ENCODE assay signal across 19 mouse cellular contexts in the genomic region with DNA sequence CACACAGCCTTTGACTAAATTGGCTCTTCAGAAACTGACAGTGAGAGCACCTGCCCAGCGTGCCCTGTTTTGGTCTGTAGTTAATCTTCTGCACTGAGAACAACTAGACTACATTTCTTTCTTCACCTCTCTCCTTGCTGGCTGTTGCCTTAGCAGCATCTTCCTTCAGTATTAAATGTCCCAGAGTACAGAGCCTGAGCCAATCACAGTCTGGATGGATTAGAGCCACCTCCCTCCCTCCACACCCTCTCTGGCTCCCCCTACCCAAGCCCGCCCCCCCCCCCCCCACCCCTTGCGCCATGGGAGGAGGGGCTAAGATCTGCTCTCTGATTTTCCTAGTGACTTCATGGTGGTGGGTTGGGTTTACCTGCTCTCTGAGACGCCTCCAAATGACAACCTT. TPM values are rescaled to one million over a fixed set of nuclear protein-coding genes. Genes with fewer than 3 reads are reported as not detected.
DNase-seq lines count a peak whose midpoint lies in the region; ATAC-seq and TF ChIP-seq lines count a peak whose summit lies in the region.
"Had no signal": no experiment of that assay in that cellular context is flagged by ENCODE, and none has a peak within 500 bp of the region (broad histone marks: within the 10 kb centered on the region; RNA-seq: fewer than 3 reads in every experiment).

A gene (minus strand): TSS at position 146 of the 400 bp plus-strand sequence.

- no peak within 1 kb of the TSS for H3K9ac ChIP-seq in forebrain, embryonic 13.5 days
- H3K9ac ChIP-seq in forebrain, embryonic 15.5 days (replicated peaks) = no peak within 1 kb of the TSS
- no peak within 1 kb of the TSS for H3K9ac ChIP-seq in embryonic facial prominence, embryonic 11.5 days (replicated peaks; ENCODE audit: low read length)
- H3K9ac ChIP-seq in limb, embryonic 15.5 days = no peak within 1 kb of the TSS
- no peak within 1 kb of the TSS for H3K9ac ChIP-seq in midbrain, postnatal 0 days (replicated peaks; ENCODE audit: low read length, poor library complexity, severe bottlenecking)
- no peak within 1 kb of the TSS for H3K9ac ChIP-seq in kidney, embryonic 14.5 days (ENCODE audit: low read depth, low read length)
- H3K9ac ChIP-seq: hindbrain, embryonic 15.5 days; liver, embryonic 12.5 days; lung, embryonic 14.5 days had no signal

- H3K4me2 ChIP-seq in forebrain, embryonic 13.5 days = no peak within 1 kb of the TSS
- H3K4me2 ChIP-seq in forebrain, embryonic 15.5 days (replicated peaks) = no peak within 1 kb of the TSS
- no peak within 1 kb of the TSS for H3K4me2 ChIP-seq in embryonic facial prominence, embryonic 11.5 days (ENCODE audit: low read depth, low read length)
- H3K4me2 ChIP-seq in limb, embryonic 15.5 days = no peak within 1 kb of the TSS
- no peak within 1 kb of the TSS for H3K4me2 ChIP-seq in midbrain, postnatal 0 days (ENCODE audit: low read depth, low read length, poor library complexity, severe bottlenecking)
- no peak within 1 kb of the TSS for H3K4me2 ChIP-seq in kidney, embryonic 14.5 days (replicated peaks; ENCODE audit: low read depth, low read length)
- H3K4me2 ChIP-seq: hindbrain, embryonic 15.5 days; liver, embryonic 12.5 days; lung, embryonic 14.5 days had no signal

- no peaks in the 10 kb centered on the region for H3K9me3 ChIP-seq in forebrain, embryonic 13.5 days (replicated peaks)
- no peaks in the 10 kb centered on the region for H3K9me3 ChIP-seq in forebrain, embryonic 15.5 days
- H3K9me3 ChIP-seq in embryonic facial prominence, embryonic 11.5 days (replicated peaks; ENCODE audit: control insufficient read depth, low read length) = no peaks in the 10 kb centered on the region
- no peaks in the 10 kb centered on the region for H3K9me3 ChIP-seq in limb, embryonic 15.5 days
- H3K9me3 ChIP-seq in midbrain, postnatal 0 days (ENCODE audit: low read length) = no peaks in the 10 kb centered on the region
- H3K9me3 ChIP-seq in kidney, embryonic 14.5 days (ENCODE audit: control insufficient read depth, low read length) = no peaks in the 10 kb centered on the region
- H3K9me3 ChIP-seq: hindbrain, embryonic 15.5 days; liver, embryonic 12.5 days had no signal

- TF ChIP-seq POLR2A in kidney, adult 2 months (IDR thresholded peaks at IDR 0.05; ENCODE audit: low read depth, low read length) = no peak

- ATAC-seq in forebrain, embryonic 13.5 days = peak; percentile 33; the same call in 1 of the 2 replicates
- no peak for ATAC-seq in forebrain, embryonic 15.5 days (replicated peaks)
- ATAC-seq in embryonic facial prominence, embryonic 11.5 days (replicated peaks; ENCODE audit: insufficient number of reproducible peaks, low FRiP score, low TSS enrichment, low read depth) = peak; percentile 82
- no peak for ATAC-seq in limb, embryonic 15.5 days (ENCODE audit: insufficient number of reproducible peaks, low FRiP score, low TSS enrichment, low read depth)
- peak; percentile 39; the same call in 1 of the 2 replicates for ATAC-seq in midbrain, postnatal 0 days (ENCODE audit: low FRiP score)
- no peak for ATAC-seq in kidney, embryonic 14.5 days (ENCODE audit: low FRiP score, low TSS enrichment)
- ATAC-seq: liver, embryonic 12.5 days had no signal

- no peak for DNase-seq in embryonic facial prominence, embryonic 11.5 days (ENCODE audit: low spot score)
- DNase-seq in midbrain, postnatal 0 days (ENCODE audit: low spot score) = no peak
- no peak for DNase-seq in kidney, postnatal 4 days
- no peak for DNase-seq in kidney, adult 2 months
- DNase-seq: adrenal gland, adult 8-10 months; gastrocnemius, postnatal 14 days; heart, adult 2 months; kidney, adult 11 months; kidney, postnatal 36 days; lung, embryonic 14.5 days; thymus, adult 2 months had no signal

- no peak for TF ChIP-seq CTCF in midbrain, postnatal 0 days (IDR thresholded peaks at IDR 0.05)
- no peak for TF ChIP-seq CTCF in kidney, adult 2 months (conservative IDR thresholded peaks at IDR 0.05; ENCODE audit: insufficient read depth, insufficient read length, low read depth, low read length)

- H3K36me3 ChIP-seq in forebrain, embryonic 13.5 days (ENCODE audit: poor library complexity, severe bottlenecking) = no peaks in the 10 kb centered on the region
- no peaks in the 10 kb centered on the region for H3K36me3 ChIP-seq in forebrain, embryonic 15.5 days
- H3K36me3 ChIP-seq in embryonic facial prominence, embryonic 11.5 days (replicated peaks; ENCODE audit: control insufficient read depth, insufficient read depth, low read depth, low read length) = no peaks in the 10 kb centered on the region
- H3K36me3 ChIP-seq in limb, embryonic 15.5 days = no peaks in the 10 kb centered on the region
- H3K36me3 ChIP-seq in midbrain, postnatal 0 days (ENCODE audit: insufficient read depth, low read length) = no peaks in the 10 kb centered on the region
- H3K36me3 ChIP-seq in kidney, adult 2 months (ENCODE audit: control insufficient read depth, insufficient read depth, low read length) = no peaks in the 10 kb centered on the region
- H3K36me3 ChIP-seq in kidney, embryonic 14.5 days (ENCODE audit: control insufficient read depth, insufficient read depth, low read length) = no peaks in the 10 kb centered on the region
- H3K36me3 ChIP-seq: hindbrain, embryonic 15.5 days; liver, embryonic 12.5 days had no signal

- no peak within 1 kb of the TSS for H3K4me3 ChIP-seq in forebrain, embryonic 13.5 days
- no peak within 1 kb of the TSS for H3K4me3 ChIP-seq in forebrain, embryonic 15.5 days
- H3K4me3 ChIP-seq in embryonic facial prominence, embryonic 11.5 days (ENCODE audit: low read depth, low read length) = no peak within 1 kb of the TSS
- H3K4me3 ChIP-seq in limb, embryonic 15.5 days = no peak within 1 kb of the TSS
- no peak within 1 kb of the TSS for H3K4me3 ChIP-seq in midbrain, postnatal 0 days (ENCODE audit: low read depth, low read length)
- H3K4me3 ChIP-seq in kidney, adult 2 months (ENCODE audit: insufficient read depth, low read depth, low read length) = no peak within 1 kb of the TSS
- no peak within 1 kb of the TSS for H3K4me3 ChIP-seq in kidney, embryonic 14.5 days (ENCODE audit: low read length)
- H3K4me3 ChIP-seq: heart, adult 2 months; hindbrain, embryonic 15.5 days; liver, embryonic 12.5 days had no signal

- H3K27me3 ChIP-seq in forebrain, embryonic 13.5 days = no peaks in the 10 kb centered on the region
- H3K27me3 ChIP-seq in forebrain, embryonic 15.5 days = no peaks in the 10 kb centered on the region
- H3K27me3 ChIP-seq in embryonic facial prominence, embryonic 11.5 days (ENCODE audit: control insufficient read depth, insufficient read depth, low read length) = no peaks in the 10 kb centered on the region
- H3K27me3 ChIP-seq in limb, embryonic 15.5 days = no peaks in the 10 kb centered on the region
- no peaks in the 10 kb centered on the region for H3K27me3 ChIP-seq in midbrain, postnatal 0 days (ENCODE audit: insufficient read depth, low read length)
- no peaks in the 10 kb centered on the region for H3K27me3 ChIP-seq in kidney, adult 2 months (replicated peaks; ENCODE audit: control insufficient read depth, insufficient read depth, low read length)
- no peaks in the 10 kb centered on the region for H3K27me3 ChIP-seq in kidney, embryonic 14.5 days (ENCODE audit: control insufficient read depth, insufficient read depth, low read length)
- H3K27me3 ChIP-seq: CH12.LX; hindbrain, embryonic 15.5 days; liver, embryonic 12.5 days had no signal

- H3K27ac ChIP-seq in forebrain, embryonic 13.5 days = no peak within 1 kb of the TSS
- no peak within 1 kb of the TSS for H3K27ac ChIP-seq in forebrain, embryonic 15.5 days (replicated peaks)
- no peak within 1 kb of the TSS for H3K27ac ChIP-seq in embryonic facial prominence, embryonic 11.5 days (replicated peaks; ENCODE audit: low read depth, low read length)
- no peak within 1 kb of the TSS for H3K27ac ChIP-seq in limb, embryonic 15.5 days
- no peak within 1 kb of the TSS for H3K27ac ChIP-seq in midbrain, postnatal 0 days (ENCODE audit: low read depth, low read length)
- H3K27ac ChIP-seq in kidney, adult 2 months (ENCODE audit: insufficient read depth, low read depth, low read length) = no peak within 1 kb of the TSS
- H3K27ac ChIP-seq in kidney, embryonic 14.5 days (ENCODE audit: low read depth, low read length) = no peak within 1 kb of the TSS
- H3K27ac ChIP-seq: heart, adult 2 months; hindbrain, embryonic 15.5 days; liver, embryonic 12.5 days; macrophage had no signal

- WGBS in forebrain, embryonic 13.5 days = 44% methylated on average over 3 of the region's 4 CpGs
- whole genome bisulfite sequencing in forebrain, embryonic 15.5 days = 26% methylated on average over 4 of the region's 4 CpGs
- 22% methylated on average over 4 of the region's 4 CpGs for WGBS in embryonic facial prominence, embryonic 11.5 days
- WGBS in limb, embryonic 15.5 days = 36% methylated on average over 4 of the region's 4 CpGs
- 12% methylated on average over 4 of the region's 4 CpGs for WGBS in midbrain, postnatal 0 days
- WGBS in kidney, adult 2 months = 23% methylated on average over 4 of the region's 4 CpGs
- 34% methylated on average over 4 of the region's 4 CpGs for WGBS in kidney, embryonic 14.5 days

- H3K4me1 ChIP-seq in forebrain, embryonic 13.5 days = no peaks in the 10 kb centered on the region
- no peaks in the 10 kb centered on the region for H3K4me1 ChIP-seq in forebrain, embryonic 15.5 days
- H3K4me1 ChIP-seq in embryonic facial prominence, embryonic 11.5 days (ENCODE audit: control insufficient read depth, insufficient read depth, low read length) = no peaks in the 10 kb centered on the region
- no peaks in the 10 kb centered on the region for H3K4me1 ChIP-seq in limb, embryonic 15.5 days
- no peaks in the 10 kb centered on the region for H3K4me1 ChIP-seq in midbrain, postnatal 0 days (ENCODE audit: insufficient read depth, low read length)
- H3K4me1 ChIP-seq in kidney, adult 2 months (ENCODE audit: control insufficient read depth, insufficient read depth, low read length) = no peaks in the 10 kb centered on the region
- no peaks in the 10 kb centered on the region for H3K4me1 ChIP-seq in kidney, embryonic 14.5 days (ENCODE audit: control insufficient read depth, insufficient read depth, low read length)
- H3K4me1 ChIP-seq: hindbrain, embryonic 15.5 days; liver, embryonic 12.5 days had no signal

RNA-seq across cellular contexts. Expression of the gene that starts here (rescaled TPM):
- polyA plus RNA-seq in forebrain, embryonic 13.5 days (2015; fragmentation: Nextera tagmentation; extraction: Ambion mirVana) = not detected in 2 replicates
- polyA plus RNA-seq in forebrain, embryonic 15.5 days (2015; fragmentation: Nextera tagmentation; extraction: Ambion mirVana) = not detected in 2 replicates
- polyA plus RNA-seq in embryonic facial prominence, embryonic 11.5 days (2014; fragmentation: Nextera tagmentation; extraction: Ambion mirVana) = not detected in 2 replicates
- 15.1 and 16.6 TPM in 2 replicates for polyA plus RNA-seq in limb, embryonic 15.5 days (2015; fragmentation: Nextera tagmentation; extraction: Ambion mirVana)
- 0.05 and 0.24 TPM in 2 replicates for total RNA-seq in midbrain, postnatal 0 days (2014; rRNA removed)
- polyA plus RNA-seq in midbrain, postnatal 0 days (2015; fragmentation: Nextera tagmentation; extraction: Ambion mirVana) = 0.41 and 0.56 TPM in 2 replicates
- polyA plus RNA-seq in kidney, adult 2 months (2012; rRNA removed) = not detected in 2 replicates
- not detected in 2 replicates for polyA plus RNA-seq in kidney, embryonic 14.5 days (2014; fragmentation: Nextera tagmentation; extraction: Ambion mirVana)
- total RNA-seq: CH12.LX; gastrocnemius, postnatal 14 days; heart, adult 2 months had no signal
- polyA plus RNA-seq: liver, embryonic 12.5 days; lung, embryonic 14.5 days; macrophage had no signal

Comparison
In these comparisons a context has a peak if more than half of its experiments do, and no peak if none do; other contexts are left out.
1. RNA of the gene that starts here (polyA plus RNA-seq): 15.1 to 16.6 TPM in limb, embryonic 15.5 days; 0.41 to 0.56 TPM in midbrain, postnatal 0 days, not detected in forebrain, embryonic 13.5 days, not detected in forebrain, embryonic 15.5 days, not detected in embryonic facial prominence, embryonic 11.5 days, not detected in kidney, adult 2 months and not detected in kidney, embryonic 14.5 days; every median in the first group is over 10 times any median in the second.
2. Peak in ATAC-seq in forebrain, embryonic 13.5 days; RNA of the gene not detected or under 1 TPM.
3. Peak in ATAC-seq in embryonic facial prominence, embryonic 11.5 days; RNA of the gene not detected or under 1 TPM.
4. Peak in ATAC-seq in midbrain, postnatal 0 days; RNA of the gene not detected or under 1 TPM.